Mouse (Mus musculus) embryo, embryonic 10.5 days (tissue): ENCODE data around the gene Acvr1.
A peak's percentile ranks its signal among the peaks of the same experiment; 100 is the strongest.

Experiments used
- DNase-seq: peaks from one replicate; pipeline ENCODE4 v3.0.0-alpha.2; 2015; ENCODE audit warnings: low spot score

Acvr1 gene

GRCm38 (mm10) chr2:58567066-58567810, at the start of gene Acvr1, which contains the start of gene Upp2:
Gene Acvr1 (minus strand): TSS chr2:58567157.
Gene Upp2 (plus strand): TSS chr2:58567298.
- peak; percentile 90 for DNase-seq

GRCm38 (mm10) chr2:58615766-58616165, 48.8 kb upstream of the Acvr1 start:
- DNase-seq, result no peak

GRCm38 (mm10) chr2:58614851-58615250, 47.9 kb upstream of the Acvr1 start:
- no peak for DNase-seq

- no peak for DNase-seq
Measured at GRCm38 (mm10) chr2:58613720-58614119, 46.8 kb upstream of the Acvr1 start.

DNA sequence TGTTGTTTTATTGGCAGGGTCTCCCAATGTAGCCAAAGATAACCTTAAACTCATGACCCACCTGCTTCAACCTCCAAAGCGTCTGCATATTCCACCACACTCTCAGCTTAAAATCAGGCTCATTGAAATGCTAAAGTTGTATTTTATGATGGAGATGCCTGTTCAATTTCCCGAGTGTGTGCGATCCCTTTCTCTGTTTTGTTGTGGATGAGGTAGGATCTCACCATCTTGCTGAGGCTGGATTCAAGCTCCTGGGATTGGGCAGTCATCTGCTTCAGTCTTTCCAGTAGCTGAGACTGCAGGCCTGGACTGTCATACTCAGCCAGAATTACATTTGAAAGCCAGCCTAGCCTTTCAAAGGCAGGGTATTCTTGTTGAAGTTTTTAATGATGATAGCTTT, 37.8 kb upstream of the Acvr1 start:
- no peak for DNase-seq

- no peak for DNase-seq
Measured at GRCm38 (mm10) chr2:58603379-58603778, 36.4 kb upstream of the Acvr1 start.

DNA sequence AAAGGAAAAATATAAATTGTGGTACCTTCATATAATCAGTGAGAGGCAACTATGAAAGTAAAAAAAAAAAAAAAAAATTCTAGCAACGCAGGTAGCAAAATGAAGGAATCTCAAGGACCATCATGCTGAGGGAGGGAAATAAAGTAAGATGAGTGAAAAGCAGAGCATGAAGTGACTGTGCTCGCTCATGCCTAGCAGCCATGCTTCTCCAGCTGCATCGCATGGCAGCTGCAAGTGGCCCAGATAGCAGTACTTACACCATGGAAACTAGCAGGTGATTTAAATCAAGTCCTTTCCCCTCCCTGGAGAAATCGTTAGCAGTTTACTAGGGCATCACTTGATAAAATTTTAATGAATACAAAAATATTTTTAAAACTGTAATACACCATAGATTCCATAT, 34.4 kb upstream of the Acvr1 start:
- DNase-seq, result no peak

DNA sequence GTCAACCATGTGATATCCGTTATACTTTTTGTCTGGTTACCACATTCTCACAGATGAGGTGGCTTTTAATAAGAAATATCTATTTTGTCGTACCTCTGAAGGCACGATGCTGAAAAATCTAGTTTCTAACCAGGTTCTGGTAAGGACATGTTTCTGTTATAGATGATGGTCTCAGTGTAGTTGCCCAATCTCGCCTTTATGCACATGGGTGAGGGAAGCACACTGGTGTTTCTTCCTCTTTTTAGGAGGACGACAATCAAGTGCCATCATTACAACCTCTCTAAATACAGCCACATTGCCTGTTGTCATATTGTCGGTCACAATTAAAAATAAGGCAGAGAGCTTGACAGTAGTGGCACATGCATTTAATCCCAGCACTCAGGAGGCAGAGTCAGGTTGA, 32.7 kb upstream of the Acvr1 start:
- DNase-seq, result no peak

DNA sequence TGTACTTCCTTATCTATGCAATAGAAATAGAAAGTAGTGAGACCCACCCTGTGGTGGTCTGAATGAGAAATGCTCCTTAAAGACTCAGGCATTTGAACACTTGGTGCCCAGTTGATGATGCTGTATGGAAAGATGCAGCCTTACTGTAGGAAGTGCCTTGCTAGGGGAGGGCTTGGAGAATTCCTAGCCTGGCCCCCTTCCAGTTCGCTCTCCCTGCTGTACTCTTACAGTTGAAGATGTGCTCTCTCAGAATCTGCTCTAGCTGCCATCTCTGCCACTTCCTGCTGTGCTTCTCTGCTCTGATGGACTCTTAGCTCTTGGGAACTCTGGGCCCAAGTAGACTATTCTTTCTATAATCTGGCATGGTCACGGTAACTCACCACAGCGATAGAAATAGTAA, 30.6 kb upstream of the Acvr1 start:
- DNase-seq, result no peak

- DNase-seq, result no peak
Measured at GRCm38 (mm10) chr2:58596774-58597342, 29.9 kb upstream of the Acvr1 start.

- no peak for DNase-seq
Measured at GRCm38 (mm10) chr2:58595350-58595749, 28.4 kb upstream of the Acvr1 start.

DNA sequence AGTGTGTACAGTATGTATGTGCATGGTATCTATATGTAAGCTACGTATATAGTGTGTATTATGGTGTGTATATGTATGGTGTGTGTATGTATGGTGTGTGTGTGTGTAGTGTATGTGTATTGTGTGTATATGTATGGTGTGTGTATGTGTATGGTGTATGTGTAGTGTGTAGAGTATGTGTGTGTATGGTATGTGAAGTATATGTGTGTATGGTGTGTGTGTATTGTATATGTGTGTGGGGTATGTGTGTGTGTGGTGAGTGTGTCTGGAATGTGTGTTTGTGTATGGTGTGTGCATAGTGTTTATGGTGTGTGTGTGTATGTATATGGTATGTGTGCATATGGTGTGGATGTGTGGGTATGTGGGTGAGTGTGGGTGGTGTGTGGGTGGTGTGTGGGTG, 23.1 kb upstream of the Acvr1 start:
- DNase-seq, result no peak

DNA sequence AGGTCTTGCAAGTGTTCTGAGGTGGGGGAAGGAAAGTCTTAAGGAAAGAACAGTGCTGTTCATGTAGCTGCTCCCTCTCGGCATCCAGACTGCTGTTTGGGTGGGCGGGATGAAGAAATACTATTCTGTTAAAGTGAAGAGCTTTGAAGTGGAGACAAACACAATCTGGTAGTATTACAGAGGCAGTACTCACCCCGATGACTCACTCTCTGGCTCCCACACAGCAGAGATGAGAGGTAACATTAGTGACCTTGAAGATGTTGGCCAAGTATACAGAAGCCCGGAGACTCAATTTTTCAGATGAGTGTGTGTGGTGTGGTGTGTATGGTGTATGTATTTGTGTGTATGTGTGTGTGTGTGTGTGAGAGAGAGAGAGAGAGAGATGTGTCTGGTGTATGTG, 22.7 kb upstream of the Acvr1 start:
- no peak for DNase-seq

GRCm38 (mm10) chr2:58586311-58586710, 19.4 kb upstream of the Acvr1 start:
- DNase-seq, result no peak

- no peak for DNase-seq
Measured at GRCm38 (mm10) chr2:58574167-58574566, 7.2 kb upstream of the Acvr1 start.

DNA sequence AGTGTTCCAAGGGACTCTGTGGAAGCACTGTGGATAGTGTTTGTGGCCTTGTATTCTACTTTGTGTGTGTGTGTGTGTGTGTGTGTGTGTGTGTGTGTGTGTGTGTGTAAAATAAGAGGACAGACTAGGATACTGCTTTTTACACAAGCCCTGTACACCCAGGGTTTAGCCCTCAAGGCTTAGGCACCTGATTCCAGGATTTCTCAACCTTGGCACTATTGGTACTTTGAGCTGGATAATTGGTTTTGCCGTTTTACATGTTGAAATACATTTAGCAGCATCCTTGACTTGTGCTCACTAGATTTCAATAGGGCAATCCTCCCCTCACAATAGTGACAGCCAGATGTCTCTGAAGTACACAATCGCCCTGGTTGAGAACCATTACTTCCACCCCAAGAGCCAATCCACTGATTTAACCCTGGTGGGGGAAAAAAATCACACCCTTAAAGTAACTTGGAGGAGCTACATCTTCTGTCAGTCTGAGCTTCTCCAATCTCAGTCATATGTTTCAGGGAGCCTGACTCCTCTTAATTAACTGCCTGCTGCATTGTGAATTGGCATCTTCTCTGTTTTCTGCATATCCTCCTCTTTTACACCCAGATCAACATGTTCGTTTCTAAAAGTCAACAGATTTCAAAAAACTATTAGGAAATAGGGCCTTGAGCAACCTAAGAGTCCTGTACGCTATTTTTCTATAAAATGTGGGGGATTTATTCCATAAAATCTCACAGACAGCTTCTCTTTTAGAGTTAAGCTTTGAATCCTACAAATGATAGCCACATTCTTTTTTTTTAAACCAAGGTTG, 2.1 kb upstream of the Acvr1 start:
- DNase-seq, result no peak

DNA sequence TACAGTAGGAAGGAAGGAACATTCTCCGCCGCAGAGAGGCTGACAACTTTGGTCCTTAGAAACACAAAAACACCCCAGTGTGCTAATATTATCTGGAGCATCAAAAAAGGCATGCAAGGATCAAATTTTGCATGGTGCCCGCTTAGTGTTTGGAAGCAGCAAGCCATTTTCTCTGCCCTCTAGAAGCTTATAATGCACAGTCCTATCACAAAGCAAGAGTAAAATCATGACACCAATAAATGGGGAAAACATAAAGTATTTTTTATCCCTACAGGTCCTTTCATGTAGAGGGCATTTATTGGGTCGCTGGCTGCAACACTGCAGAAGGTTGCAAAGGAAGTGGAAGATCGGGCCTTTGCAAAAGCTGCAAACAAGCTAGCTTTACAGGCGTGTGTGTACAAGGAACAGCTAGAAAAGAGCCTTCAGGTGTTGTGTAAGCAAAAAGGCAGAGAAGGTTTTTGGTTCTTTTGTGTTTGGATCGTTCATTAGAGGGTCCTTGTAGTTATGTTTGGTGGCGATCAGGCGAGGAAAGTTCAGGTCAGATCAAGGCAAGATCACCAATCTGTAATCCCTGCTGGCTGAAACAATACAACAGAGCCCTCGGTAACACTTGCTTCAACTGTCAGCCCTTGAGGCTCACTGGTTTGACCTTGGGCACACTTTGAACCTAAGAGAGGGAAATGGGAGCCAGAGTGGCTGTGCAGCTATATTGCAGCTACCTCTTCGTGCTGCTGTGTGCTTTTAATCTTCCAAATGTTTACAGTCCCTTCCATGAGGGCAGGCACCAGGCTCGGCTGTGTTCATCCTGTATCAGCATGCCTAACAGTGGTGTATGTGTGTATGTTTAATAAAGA, 1.1 kb upstream of the Acvr1 start:
- peak; percentile 31 for DNase-seq

DNA sequence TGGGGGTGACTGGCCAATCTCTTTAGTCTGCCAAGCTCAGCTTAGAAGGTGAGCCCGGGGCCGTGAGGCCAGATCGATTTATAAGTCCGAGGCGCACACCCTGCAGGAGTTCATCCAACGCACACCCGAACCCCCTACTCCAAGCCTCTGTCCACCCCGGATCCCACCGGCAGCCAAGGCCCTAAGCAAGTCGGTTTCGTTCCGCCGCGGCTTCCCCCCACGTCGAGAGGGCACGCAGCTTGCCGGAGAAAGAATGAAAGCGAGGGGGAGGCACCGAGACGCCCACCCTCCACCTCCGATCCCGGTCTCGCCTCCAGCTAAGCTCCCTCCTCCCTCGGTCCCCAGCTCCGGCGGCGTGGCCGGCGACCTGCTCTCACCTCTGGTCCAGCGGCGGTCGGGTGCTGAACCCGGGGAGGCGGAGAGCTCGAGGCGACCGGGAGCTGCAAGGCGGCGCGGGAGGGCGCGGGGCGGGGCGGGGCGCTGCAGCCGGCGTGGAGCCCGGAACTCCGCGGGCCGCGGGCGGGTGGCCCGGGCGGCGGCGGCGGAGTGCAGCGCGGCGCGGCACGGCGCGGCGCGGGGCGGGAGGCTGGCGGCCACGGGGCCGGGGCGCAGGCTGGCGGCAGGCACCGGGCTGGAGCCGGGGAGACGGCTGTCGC, 419 bp downstream of the Acvr1 start:
- no peak for DNase-seq

- DNase-seq, result peak; percentile 60
Measured at GRCm38 (mm10) chr2:58566049-58566409, 928 bp downstream of the Acvr1 start.

DNA sequence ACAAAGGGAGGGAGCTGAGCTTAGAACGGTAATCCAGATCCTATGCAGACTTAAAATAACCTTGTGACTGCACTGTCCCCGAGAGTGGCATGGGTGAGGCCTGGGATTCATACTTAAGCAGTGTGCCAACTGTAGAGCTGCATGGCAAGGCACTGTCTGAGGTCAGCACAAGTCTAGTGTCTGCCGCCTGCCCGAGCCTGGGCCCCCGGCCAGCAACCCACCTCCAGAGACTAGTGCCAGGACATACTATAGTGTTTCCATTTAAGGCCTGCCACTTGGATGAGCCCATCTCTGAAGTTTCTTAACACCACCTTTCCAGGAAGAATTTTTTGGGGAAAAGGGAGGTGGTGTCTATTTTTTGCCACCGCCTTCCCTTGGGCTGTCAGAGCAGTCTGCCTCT, 1.7 kb downstream of the Acvr1 start:
- DNase-seq, result no peak

DNA sequence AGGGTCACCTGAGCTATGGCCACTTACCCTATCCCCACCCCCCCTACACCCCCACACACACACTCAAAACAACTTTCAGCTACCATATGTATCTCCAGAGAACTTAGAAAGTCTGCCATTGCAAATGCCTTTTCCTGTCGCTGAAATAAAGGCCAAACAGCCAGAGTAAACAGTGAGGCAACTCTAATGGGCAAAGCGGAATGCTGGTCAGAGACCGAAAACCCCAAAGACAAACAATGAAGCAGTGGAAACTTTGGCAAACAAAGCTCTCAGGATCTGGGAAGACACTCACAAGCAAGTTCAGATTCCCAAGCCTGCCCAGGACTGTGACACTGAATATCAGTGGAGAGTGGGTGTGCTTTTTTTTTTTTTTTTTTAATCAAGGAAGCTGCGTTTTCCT, 4.8 kb downstream of the Acvr1 start:
- DNase-seq, result no peak
